Mouse (Mus musculus): ENCODE measurements around the gene Hist1h2bp.
"Not testable (repeated sequence)": the region's sequence is repeated elsewhere in the genome, so short reads cannot be mapped to it uniquely, and the experiment has no call there.

Hist1h2bp gene

DNA sequence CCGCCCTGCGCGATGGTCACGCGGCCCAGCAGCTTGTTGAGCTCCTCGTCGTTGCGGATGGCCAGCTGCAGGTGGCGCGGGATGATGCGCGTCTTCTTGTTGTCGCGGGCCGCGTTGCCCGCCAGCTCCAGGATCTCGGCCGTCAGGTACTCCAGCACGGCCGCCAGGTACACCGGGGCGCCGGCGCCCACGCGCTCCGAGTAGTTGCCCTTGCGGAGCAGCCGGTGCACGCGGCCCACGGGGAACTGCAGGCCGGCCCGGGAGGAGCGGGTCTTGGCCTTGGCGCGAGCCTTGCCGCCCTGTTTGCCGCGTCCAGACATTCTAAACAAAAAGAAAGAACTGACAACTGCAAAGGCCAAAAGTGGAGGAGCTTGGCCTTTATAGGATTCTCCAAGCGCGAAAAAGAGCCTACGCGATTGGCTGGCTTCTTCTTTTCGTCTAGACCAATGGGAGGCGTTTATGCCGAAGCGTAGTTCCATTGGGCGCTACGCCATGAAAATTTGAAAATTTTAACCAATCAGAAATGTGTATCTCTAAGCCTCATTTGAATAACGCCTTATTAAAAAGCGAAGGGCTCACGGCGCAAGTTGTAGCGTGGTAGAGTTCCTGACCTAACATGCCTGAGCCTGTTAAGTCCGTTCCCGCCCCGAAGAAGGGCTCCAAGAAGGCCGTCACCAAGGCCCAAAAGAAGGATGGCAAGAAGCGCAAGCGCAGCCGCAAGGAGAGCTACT lies at the start of gene Hist1h2bp, which contains the start of gene Hist1h2an:
Hist1h2bp (plus strand) TSS at position 563 of the 731 bp plus-strand sequence.
Hist1h2an (minus strand) TSS at position 320 of the 731 bp plus-strand sequence.
- peak; percentile 88 for DNase-seq

- DNase-seq, result no peak
Measured at GRCm38 (mm10) chr13:21745006-21745405, 42.3 kb upstream of the Hist1h2bp start.

DNA sequence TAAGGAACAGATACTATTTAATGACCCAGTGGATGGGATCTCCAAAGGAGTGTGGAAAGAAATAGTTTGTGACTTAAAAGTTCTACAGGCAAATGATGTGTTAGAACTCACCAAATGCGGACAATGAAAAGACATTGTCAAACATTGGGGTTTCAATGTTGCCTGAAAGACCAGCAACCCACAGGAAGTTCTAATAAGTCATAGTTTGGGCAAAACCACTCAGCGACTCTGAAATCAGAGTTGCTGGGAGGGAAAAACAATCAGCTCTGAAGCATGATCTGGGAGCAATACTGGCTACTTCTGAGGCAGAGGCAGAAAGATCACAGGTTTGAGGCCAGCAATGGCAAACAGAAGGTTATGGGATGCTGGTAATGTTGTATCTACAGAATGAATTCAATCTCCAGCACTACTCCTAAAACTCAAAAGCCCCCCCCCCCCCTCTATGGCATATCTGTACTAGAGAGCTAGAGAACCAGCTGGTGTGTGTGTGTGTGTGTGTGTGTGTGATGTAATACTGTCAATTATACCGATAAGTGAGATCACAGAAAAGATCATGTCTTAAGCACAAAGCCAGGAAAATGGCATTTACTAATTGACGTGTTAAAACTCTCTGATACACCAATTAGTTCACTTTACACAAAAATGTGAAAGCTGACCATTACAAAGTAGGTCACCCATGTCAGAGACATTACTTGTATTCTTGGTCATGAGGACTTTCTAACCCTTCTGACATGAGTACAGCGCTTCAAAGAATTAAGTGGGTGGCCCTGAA lies 37.7 kb upstream of the Hist1h2bp start:
- no peak for DNase-seq

DNA sequence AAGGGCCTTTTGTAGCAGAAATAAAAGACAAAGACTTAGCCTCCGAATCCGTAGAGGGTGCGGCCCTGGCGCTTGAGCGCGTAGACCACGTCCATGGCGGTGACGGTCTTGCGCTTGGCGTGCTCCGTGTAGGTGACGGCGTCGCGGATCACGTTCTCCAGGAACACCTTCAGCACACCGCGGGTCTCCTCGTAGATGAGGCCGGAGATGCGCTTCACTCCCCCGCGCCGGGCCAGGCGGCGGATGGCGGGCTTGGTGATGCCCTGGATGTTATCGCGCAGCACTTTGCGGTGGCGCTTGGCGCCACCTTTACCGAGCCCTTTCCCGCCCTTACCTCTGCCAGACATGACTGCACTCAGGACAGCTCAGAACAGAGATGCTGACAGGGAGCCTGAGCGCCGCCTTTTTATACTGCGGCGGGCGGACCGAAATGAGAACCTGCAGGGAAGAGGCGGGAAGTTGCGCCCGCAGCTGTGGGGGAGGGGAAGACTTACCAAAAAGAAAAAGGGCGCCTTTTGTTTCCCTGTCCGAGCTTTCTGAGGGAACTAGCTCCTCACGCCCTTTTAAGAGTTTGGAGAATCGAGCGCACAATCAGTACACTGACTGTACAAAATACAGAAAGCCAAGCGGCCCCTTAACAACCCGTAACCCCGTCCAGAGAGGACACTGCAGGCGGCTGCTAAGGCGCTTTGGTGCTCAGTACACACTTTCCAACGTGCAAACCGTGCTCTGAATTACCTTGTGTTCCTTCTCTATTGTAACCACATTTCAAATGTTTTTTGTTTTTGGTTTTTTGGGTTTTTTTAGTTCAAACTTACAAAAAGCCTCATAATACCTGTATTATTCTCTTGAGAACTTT lies 36.9 kb upstream of the Hist1h2bp start, which contains the start of gene Hist1h4k:
Hist1h4k (minus strand) TSS at position 347 of the 859 bp plus-strand sequence.
- DNase-seq, result peak; percentile 71

DNA sequence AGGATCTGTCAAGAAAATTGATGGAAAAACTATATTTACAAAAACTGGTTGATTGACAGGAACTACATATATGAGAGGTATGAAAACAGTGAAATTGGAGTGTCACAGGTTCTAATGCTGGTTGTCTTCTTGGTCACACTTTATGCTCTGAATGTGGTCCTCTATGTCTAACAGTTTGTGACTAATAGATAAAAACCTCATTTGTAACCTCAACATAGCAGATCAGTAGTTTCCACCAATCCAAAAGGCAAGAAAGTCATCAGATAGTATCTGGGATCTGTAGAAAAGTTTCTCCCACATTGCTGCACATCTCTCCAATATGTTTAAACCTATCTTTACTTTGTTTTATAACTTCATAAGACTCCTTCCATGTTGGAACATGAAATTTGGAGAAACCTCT lies 35.8 kb upstream of the Hist1h2bp start:
- no peak for DNase-seq

- no peak for DNase-seq
Measured at GRCm38 (mm10) chr13:21751827-21752226, 35.4 kb upstream of the Hist1h2bp start.

GRCm38 (mm10) chr13:21752356-21752755 lies 34.9 kb upstream of the Hist1h2bp start:
- DNase-seq, result no peak

DNA sequence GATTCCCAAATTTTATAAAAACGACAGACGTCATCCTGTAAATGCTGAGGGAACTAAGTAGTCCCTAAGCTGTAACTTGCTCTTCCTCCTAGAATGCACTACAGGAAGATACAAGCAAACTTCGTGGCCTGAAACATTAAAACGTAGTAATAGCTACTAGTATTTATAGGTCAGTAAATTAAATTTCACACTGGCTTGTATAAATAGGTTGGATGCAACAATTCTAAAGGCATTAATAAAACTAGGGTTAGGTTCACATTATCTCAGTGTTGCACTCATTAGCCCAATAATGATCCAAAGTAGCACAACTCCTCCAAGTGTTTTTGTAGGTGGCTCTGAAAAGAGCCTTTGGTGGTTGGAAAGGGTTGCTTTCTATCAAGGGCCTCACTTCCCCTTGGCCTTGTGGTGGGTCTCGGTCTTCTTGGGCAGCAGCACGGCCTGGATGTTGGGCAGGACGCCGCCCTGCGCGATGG lies 34.2 kb upstream of the Hist1h2bp start:
- DNase-seq, result no peak

DNA sequence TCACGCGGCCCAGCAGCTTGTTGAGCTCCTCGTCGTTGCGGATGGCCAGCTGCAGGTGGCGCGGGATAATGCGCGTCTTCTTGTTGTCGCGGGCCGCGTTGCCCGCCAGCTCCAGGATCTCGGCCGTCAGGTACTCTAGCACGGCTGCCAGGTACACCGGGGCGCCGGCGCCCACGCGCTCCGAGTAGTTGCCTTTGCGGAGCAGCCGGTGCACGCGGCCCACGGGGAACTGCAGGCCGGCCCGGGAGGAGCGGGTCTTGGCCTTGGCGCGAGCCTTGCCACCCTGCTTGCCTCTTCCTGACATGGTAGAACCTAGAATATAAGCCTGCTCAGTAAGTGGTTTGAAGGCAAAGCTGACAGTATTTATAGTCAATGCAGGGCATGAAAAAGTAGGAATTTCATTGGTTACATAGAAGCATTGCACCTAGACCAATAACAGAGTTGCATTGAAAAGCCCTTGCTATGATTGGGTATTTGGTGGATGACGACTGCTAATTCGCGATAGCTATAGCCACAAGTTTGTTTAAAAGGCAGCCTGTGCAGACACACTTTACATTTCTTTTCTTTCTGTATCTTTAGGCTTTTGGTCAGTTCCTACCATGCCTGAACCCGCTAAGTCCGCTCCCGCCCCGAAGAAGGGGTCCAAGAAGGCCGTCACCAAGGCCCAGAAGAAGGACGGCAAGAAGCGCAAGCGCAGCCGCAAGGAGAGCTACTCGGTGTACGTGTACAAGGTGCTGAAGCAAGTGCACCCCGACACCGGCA lies 33.6 kb upstream of the Hist1h2bp start, which contains the start of the genes Hist1h2ak and Hist1h2bn:
Hist1h2ak (minus strand) TSS at position 304 of the 762 bp plus-strand sequence.
Hist1h2bn (plus strand) TSS at position 600 of the 762 bp plus-strand sequence.
- peak; percentile 64 for DNase-seq

- not testable (repeated sequence) for DNase-seq
Measured at GRCm38 (mm10) chr13:21754294-21755001, 32.8 kb upstream of the Hist1h2bp start.

GRCm38 (mm10) chr13:21755707-21756106 lies 31.6 kb upstream of the Hist1h2bp start:
- no peak for DNase-seq

DNA sequence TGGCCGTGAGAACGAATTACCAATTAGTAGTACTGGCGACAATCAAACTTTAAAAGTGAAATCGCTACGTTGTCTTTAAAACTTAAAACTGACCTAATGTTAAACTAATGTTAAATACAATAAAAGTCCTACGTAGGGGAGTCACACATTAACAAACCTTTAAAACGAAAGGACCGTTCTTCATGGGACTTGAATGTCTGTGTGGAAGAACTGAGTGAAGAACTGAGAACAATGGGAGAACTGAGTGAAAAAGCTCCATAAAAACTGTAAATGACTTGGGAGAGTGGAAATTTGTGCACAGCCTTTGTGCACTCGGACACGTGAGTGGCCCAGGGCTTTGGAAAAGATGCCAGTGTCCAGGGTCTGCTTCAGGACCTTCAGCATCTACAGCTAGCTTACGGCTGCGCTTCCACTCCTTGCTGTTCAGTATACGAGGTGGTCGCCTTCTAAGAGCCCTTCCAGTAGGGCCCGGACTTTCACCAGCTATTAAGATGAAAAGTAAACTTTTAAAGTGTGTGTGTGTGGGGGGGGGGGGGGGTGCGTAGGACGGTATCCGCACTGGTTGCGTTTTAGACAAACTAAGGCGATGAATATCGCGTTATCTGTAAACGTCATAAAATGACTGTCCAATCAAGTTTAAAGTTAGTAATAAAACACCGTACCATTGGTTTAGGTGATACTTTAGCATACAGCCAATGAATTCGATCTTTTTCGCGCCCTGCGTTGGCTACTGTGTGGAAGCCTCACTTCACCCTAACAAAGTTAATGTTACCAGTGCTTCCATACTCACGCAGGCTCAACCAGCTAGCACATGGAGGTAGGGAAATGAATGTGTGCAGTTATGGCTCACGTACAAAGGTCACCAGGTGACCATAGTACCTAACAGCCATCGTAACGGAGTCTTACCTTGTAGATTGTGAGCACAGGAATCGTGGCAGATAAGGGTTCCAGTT lies 8.2 kb upstream of the Hist1h2bp start:
- peak; percentile 55 for DNase-seq

DNA sequence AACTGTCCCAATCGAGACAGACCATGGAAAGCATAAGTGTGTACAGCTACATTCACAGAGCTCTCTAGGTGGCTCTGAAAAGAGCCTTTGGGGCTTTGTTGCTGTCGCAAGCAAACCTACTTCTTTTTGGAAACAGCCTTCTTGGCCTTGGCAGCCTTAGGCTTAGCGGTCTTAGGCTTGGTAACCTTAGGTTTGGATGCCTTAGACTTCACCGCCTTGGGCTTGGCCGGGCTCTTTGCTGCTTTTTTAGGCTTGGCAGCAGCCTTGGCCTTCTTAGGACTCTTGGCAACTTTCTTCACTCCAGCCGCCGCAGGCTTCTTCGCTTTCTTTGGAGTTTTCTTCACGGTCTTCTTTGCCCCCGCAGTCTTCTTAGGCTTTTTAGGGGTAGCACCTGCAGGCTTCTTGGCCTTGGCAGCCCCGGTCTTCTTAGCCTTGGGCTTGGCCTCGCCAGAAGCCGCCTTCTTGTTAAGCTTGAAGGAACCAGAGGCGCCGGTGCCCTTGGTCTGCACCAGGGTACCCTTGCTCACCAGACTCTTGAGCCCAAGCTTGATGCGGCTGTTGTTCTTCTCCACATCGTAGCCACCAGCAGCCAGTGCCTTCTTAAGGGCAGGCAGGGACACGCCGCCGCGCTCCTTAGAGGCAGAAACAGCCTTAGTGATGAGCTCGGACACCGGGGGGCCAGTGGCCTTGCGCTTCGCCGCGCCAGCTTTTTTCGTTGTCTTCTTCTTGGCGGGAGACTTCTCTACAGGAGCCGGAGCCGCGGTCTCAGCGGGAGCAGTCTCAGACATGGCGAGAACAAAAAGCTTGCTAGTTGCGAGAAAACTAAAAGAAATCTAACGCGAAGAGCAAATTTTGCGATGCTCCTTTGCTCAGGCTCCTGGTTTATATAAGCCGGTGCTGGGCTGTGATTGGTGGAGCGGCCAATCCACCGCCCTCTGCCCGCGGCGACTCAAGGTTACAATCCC lies 7.2 kb upstream of the Hist1h2bp start, which contains the start of gene Hist1h1b:
Hist1h1b (minus strand) TSS at position 859 of the 965 bp plus-strand sequence.
- no peak for DNase-seq

DNA sequence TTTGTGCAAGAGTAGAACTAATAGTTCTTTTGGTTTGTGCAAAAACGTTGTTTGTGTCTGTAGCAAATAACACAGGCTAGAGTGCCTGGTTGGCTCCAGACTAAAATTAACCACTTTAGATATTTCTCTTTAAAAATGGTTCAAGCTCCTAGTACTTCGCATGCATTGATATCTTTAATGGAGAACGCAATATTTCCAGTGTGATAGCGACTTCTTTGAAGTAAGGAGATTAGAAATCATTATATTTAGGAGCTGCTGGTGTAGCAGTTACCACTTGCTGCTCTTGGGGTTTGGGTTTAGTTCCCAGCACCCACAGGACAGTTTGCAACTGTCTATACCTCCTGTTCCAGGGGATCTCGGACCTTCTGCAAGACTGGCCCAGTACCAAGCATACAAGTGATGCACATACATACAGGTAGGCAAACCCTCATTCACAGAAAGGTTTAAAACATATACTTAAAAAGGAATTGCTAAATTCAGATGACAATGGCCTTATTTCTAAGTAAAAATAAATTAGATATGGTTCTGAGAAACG lies 6.2 kb upstream of the Hist1h2bp start:
- no peak for DNase-seq

DNA sequence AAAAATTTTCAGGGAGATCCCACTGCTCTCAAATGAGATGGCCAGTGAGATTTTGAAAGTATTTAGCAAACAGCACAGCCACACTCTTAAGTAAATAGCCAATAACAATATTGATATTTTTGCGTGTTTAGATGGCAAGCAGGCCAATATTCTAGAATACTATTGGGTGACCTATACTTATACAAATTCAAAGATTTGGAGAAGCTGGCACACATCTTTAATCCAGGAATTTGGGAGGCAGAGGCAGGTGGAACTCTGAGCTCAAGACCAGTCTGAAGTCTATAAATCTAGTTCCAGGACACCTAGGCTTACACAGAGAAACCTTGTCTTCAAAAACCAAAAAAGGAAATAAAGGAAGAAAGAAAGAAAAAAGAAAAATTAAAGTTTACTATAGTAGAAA lies 5.6 kb upstream of the Hist1h2bp start:
- no peak for DNase-seq

- DNase-seq, result not testable (repeated sequence)
Measured at GRCm38 (mm10) chr13:21782361-21783254, 4.7 kb upstream of the Hist1h2bp start.

DNA sequence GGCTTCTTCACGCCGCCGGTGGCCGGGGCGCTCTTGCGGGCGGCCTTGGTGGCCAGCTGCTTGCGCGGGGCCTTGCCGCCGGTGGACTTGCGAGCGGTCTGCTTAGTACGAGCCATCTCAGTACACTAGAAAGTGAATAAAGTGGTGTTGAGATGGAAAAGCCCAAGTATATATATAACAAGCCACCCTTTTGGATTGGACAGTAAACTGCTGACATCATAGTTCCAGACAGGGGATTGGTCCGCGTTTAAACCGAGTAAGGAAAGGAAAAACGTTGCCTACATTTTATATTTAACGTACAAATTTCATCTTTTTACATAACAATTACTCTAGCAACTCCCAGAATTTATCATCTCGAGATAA lies 4.0 kb upstream of the Hist1h2bp start, which contains the start of gene Hist1h3i:
Hist1h3i (minus strand) TSS at position 116 of the 363 bp plus-strand sequence.
- DNase-seq, result peak; percentile 52
